Mouse (Mus musculus) MEL (cell line): ENCODE measurements around the gene Fam155a. TPM values are rescaled to one million over a fixed set of nuclear protein-coding genes. Genes with fewer than 3 reads are reported as not detected.

ENCODE experiments used
- DNase-seq: peaks from one replicate; pipeline ENCODE4 v3.0.0; 2011; ENCODE audit warnings: low read depth, low spot score
- H3K27ac ChIP-seq: 2 replicates; pipeline ENCODE4 v1.5.1; 2012; ENCODE audit warnings: low read depth, mild to moderate bottlenecking, control low read depth, low read length, moderate library complexity; ENCODE audit not compliant: control insufficient read depth
- H3K27me3 ChIP-seq, 2 experiments: fragments of 150-350 bp in 1 of 2; sonication (generic) in 1 of 2; 2 replicates each; pipeline ENCODE4 v1.6.1; 2012; ENCODE audit warnings: low read length in 2 of 2, mild to moderate bottlenecking in 2 of 2, improper control_type of control experiment in 1 of 2, moderate library complexity in 1 of 2; ENCODE audit not compliant: insufficient read depth in 2 of 2, control insufficient read depth in 1 of 2
- H3K36me3 ChIP-seq, 2 experiments: 2 replicates each; pipeline ENCODE4 v1.6.1; 2012 to 2014; ENCODE audit warnings: low read length in 2 of 2, improper control_type of control experiment in 1 of 2, inconsistent platforms in 1 of 2, mild to moderate bottlenecking in 1 of 2; ENCODE audit not compliant: insufficient read depth in 2 of 2, control insufficient read depth in 1 of 2
- H3K4me1 ChIP-seq, 2 experiments: fragments of 150-350 bp in 1 of 2; sonication (generic) in 1 of 2; 2 replicates each; pipeline ENCODE4 v1.6.1; 2012; ENCODE audit warnings: low read length in 2 of 2, improper control_type of control experiment in 1 of 2, mild to moderate bottlenecking in 1 of 2; ENCODE audit not compliant: insufficient read depth in 2 of 2, control insufficient read depth in 1 of 2
- H3K4me3 ChIP-seq, 2 experiments: fragments of 150-350 bp in 1 of 2; sonication (generic) in 1 of 2; 2 replicates each; pipeline ENCODE4 v1.5.1; 2012; ENCODE audit warnings: low read depth in 2 of 2, low read length in 2 of 2, mild to moderate bottlenecking in 2 of 2, moderate library complexity in 2 of 2, control low read depth in 1 of 2, improper control_type of control experiment in 1 of 2; ENCODE audit not compliant: control insufficient read depth in 1 of 2, insufficient read depth in 1 of 2
- H3K79me2 ChIP-seq: 2 replicates; pipeline ENCODE4 v1.6.1; 2012; ENCODE audit warnings: mild to moderate bottlenecking, low read length, moderate library complexity; ENCODE audit not compliant: control insufficient read depth, poor library complexity, insufficient read depth
- H3K9ac ChIP-seq: 2 replicates; pipeline ENCODE4 v1.6.1; 2012; ENCODE audit warnings: low read depth, mild to moderate bottlenecking, control low read depth, low read length, moderate library complexity; ENCODE audit not compliant: control insufficient read depth, poor library complexity, severe bottlenecking
- H3K9me3 ChIP-seq: fragments of 150-350 bp; sonication (generic); replicated peaks from 2 replicates; pipeline ENCODE4 v1.6.1; 2012; ENCODE audit warnings: mild to moderate bottlenecking, low read length, improper control_type of control experiment, moderate library complexity; ENCODE audit not compliant: insufficient read depth
- BHLHE40 ChIP-seq: IDR thresholded peaks from 2 replicates; pipeline ENCODE4 v1.6.1; 2012; ENCODE audit warnings: low read depth, mild to moderate bottlenecking, inconsistent platforms, low read length, improper control_type of control experiment, borderline replicate concordance
- CTCF ChIP-seq, 3 experiments: IDR thresholded peaks in 2 of 3; conservative IDR thresholded peaks in 1 of 3; 2 replicates each; pipeline ENCODE4 v1.5.1; 2011 to 2012; ENCODE audit warnings: low read length in 3 of 3, low read depth in 2 of 3, mild to moderate bottlenecking in 2 of 3, improper control_type of control experiment in 1 of 3, inconsistent platforms in 1 of 3, mixed read lengths in 1 of 3, moderate library complexity in 1 of 3; ENCODE audit not compliant: control insufficient read depth in 1 of 3, insufficient read depth in 1 of 3, poor library complexity in 1 of 3, severe bottlenecking in 1 of 3
- E2F4 ChIP-seq: IDR thresholded peaks from 2 replicates; pipeline ENCODE4 v1.6.1; 2011; ENCODE audit warnings: low read depth, low read length, improper control_type of control experiment, borderline replicate concordance
- ELF1 ChIP-seq: IDR thresholded peaks from 2 replicates; pipeline ENCODE4 v1.6.1; 2014; ENCODE audit warnings: low read depth, mild to moderate bottlenecking, inconsistent platforms, low read length, improper control_type of control experiment, moderate library complexity
- EP300 ChIP-seq, 2 experiments: IDR thresholded peaks; 2 replicates each; pipeline ENCODE4 v1.6.1; 2011; ENCODE audit warnings: improper control_type of control experiment in 2 of 2, low read length in 2 of 2, low read depth in 1 of 2, mild to moderate bottlenecking in 1 of 2
- GATA1 ChIP-seq: IDR thresholded peaks from 2 replicates; pipeline ENCODE4 v1.6.1; 2011; ENCODE audit warnings: low read depth, low read length, improper control_type of control experiment
- KAT2A ChIP-seq: conservative IDR thresholded peaks from 2 replicates; pipeline ENCODE4 v1.6.1; 2012; ENCODE audit warnings: low read depth, low read length, improper control_type of control experiment, inconsistent platforms
- MAX ChIP-seq: IDR thresholded peaks from 2 replicates; pipeline ENCODE4 v1.6.1; 2011; ENCODE audit warnings: low read length, improper control_type of control experiment
- MAZ ChIP-seq: IDR thresholded peaks from 2 replicates; pipeline ENCODE4 v1.6.1; 2012; ENCODE audit warnings: low read depth, mild to moderate bottlenecking, inconsistent platforms, low read length, improper control_type of control experiment
- MEF2A ChIP-seq: IDR thresholded peaks from 2 replicates; pipeline ENCODE4 v1.6.1; 2014; ENCODE audit warnings: low read depth, mild to moderate bottlenecking, inconsistent platforms, low read length, improper control_type of control experiment; ENCODE audit not compliant: poor library complexity, insufficient replicate concordance, severe bottlenecking; ENCODE audit errors: extremely low read depth
- MYB ChIP-seq: IDR thresholded peaks from 2 replicates; pipeline ENCODE4 v1.6.1; 2011; ENCODE audit warnings: mild to moderate bottlenecking, low read depth, low read length, improper control_type of control experiment
- NRF1 ChIP-seq: IDR thresholded peaks from 2 replicates; pipeline ENCODE4 v1.6.1; 2014; ENCODE audit warnings: low read depth, mild to moderate bottlenecking, inconsistent platforms, low read length, improper control_type of control experiment, moderate library complexity; ENCODE audit not compliant: poor library complexity, insufficient read depth, severe bottlenecking
- POLR2AphosphoS2 ChIP-seq: IDR thresholded peaks from 2 replicates; pipeline ENCODE4 v1.6.1; 2011; ENCODE audit warnings: low read length, improper control_type of control experiment
- RAD21 ChIP-seq: IDR thresholded peaks from 2 replicates; pipeline ENCODE4 v1.6.1; 2011; ENCODE audit warnings: mild to moderate bottlenecking, low read depth, low read length, improper control_type of control experiment
- TBP ChIP-seq: IDR thresholded peaks from 2 replicates; pipeline ENCODE4 v1.8.0; 2011; ENCODE audit warnings: low read depth, low read length, improper control_type of control experiment
- UBTF ChIP-seq: IDR thresholded peaks from 2 replicates; pipeline ENCODE4 v1.6.1; 2012; ENCODE audit warnings: low read depth, mild to moderate bottlenecking, inconsistent platforms, low read length, improper control_type of control experiment, moderate library complexity, borderline replicate concordance; ENCODE audit not compliant: insufficient read depth
- USF1 ChIP-seq: IDR thresholded peaks from 2 replicates; pipeline ENCODE4 v1.6.1; 2014; ENCODE audit warnings: low read depth, mild to moderate bottlenecking, inconsistent platforms, low read length, improper control_type of control experiment, moderate library complexity
- USF2 ChIP-seq, 2 experiments: IDR thresholded peaks; 2 replicates each; pipeline ENCODE4 v1.6.1; 2011 to 2012; ENCODE audit warnings: improper control_type of control experiment in 2 of 2, low read length in 2 of 2, borderline replicate concordance in 1 of 2, inconsistent platforms in 1 of 2, low read depth in 1 of 2, mild to moderate bottlenecking in 1 of 2; ENCODE audit not compliant: insufficient read depth in 1 of 2
- ZMIZ1 ChIP-seq: IDR thresholded peaks from 2 replicates; pipeline ENCODE4 v1.6.1; 2012; ENCODE audit warnings: low read depth, mild to moderate bottlenecking, inconsistent platforms, low read length, improper control_type of control experiment, moderate library complexity
- ZNF384 ChIP-seq: IDR thresholded peaks from 2 replicates; pipeline ENCODE4 v1.6.1; 2012; ENCODE audit warnings: low read depth, mild to moderate bottlenecking, inconsistent platforms, low read length, improper control_type of control experiment
- polyA plus RNA-seq, 2 experiments: library from polyadenylated mRNA; stranded (reverse) in 1 of 2; unstranded in 1 of 2; fragments of >175 nt in 1 of 2; fragments of >200 nt in 1 of 2; gene quantifications; 2 replicates each; pipeline versions ENCODE4 v1.2.1 to v1.2.4; 2012; ENCODE audit warnings: low replicate concordance in 2 of 2, low read depth in 1 of 2; ENCODE audit not compliant: insufficient read length in 2 of 2, insufficient read depth in 1 of 2, missing spikeins in 1 of 2
- total RNA-seq: library from RNA; depleted of rRNA; stranded (reverse); fragments of 300-350 nt; gene quantifications from 2 replicates; pipeline ENCODE4 v1.2.3, GENCODE M21; 2012

Fam155a gene
- total and polyA plus RNA-seq, 3 experiments = not detected

DNA sequence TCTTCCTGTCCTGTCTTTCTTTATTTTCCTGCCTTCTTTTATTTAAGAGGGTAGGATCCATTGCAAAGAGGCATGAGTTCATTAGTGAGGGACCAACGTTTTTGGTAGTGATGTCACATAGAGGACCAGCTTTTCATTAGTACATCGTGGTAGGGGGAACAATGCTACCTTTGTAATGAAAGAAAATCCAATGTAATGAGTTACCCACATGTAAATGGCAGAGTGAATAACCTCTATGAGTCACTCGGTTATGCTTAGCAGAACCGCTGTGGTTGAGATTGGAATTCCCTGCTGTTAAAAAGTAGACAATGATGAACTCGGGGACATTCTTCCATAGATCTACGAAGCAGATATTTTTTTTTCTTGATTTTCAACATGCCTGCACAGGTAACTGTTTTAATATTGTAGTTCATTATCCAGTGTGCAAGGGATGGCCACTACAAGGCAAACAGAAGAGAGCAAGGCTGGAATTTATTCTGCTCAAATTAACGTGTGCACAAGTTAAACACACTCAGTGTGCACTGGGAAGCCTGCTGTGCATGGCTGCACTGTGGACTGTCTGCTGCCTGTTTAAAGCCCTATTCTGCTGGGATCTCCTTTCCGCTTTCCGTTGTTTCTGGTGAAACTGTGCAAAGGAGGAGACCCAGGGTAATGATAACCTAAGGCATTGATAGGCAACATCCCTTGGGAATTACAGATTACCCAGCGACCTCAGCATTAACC, 566.5 kb downstream of the Fam155a start:
- H3K9ac ChIP-seq = no peak overlapping the region
- no peak overlapping the region for H3K27ac ChIP-seq
- TF ChIP-seq EP300 (IDR thresholded peaks at IDR 0.05; ENCODE audit: low read depth in 1 of 2, low read length in 2 of 2) = no peak
- TF ChIP-seq KAT2A = no peak
- no peak for TF ChIP-seq MAX
- no peak for TF ChIP-seq ELF1
- TF ChIP-seq NRF1 = no peak
- TF ChIP-seq RAD21 = no peak
- TF ChIP-seq ZMIZ1 = no peak
- no peak for TF ChIP-seq ZNF384
- TF ChIP-seq UBTF = no peak
- TF ChIP-seq BHLHE40 = no peak
- no peak for TF ChIP-seq MAZ
- TF ChIP-seq POLR2AphosphoS2 = no peak
- no peak for TF ChIP-seq TBP
- no peak for TF ChIP-seq MEF2A
- TF ChIP-seq E2F4 = no peak
- no peak for TF ChIP-seq MYB
- TF ChIP-seq USF1 = no peak
- no peak for TF ChIP-seq GATA1
- no peak for TF ChIP-seq USF2 (IDR thresholded peaks at IDR 0.05; ENCODE audit: borderline replicate concordance in 1 of 2, insufficient read depth in 1 of 2, low read depth in 1 of 2, low read length in 2 of 2)
- TF ChIP-seq CTCF (IDR thresholded peaks at IDR 0.05 in 2 of 3, conservative IDR thresholded peaks at IDR 0.05 in 1 of 3; ENCODE audit: control insufficient read depth in 1 of 3, insufficient read depth in 1 of 3, low read depth in 2 of 3, low read length in 3 of 3, poor library complexity in 1 of 3, severe bottlenecking in 1 of 3) = no peak
- no peak overlapping the region for H3K4me3 ChIP-seq
- no peaks in the 10 kb centered on the region for H3K9me3 ChIP-seq
- no peak for DNase-seq
- H3K36me3 ChIP-seq = no peaks in the 10 kb centered on the region
- no peaks in the 10 kb centered on the region for H3K79me2 ChIP-seq
- H3K4me1 ChIP-seq = no peaks in the 10 kb centered on the region
- H3K27me3 ChIP-seq = no peaks in the 10 kb centered on the region
